Mouse (Mus musculus): Measurements from ENCODE around the gene Tmem120b. TPM values are rescaled to one million over a fixed set of nuclear protein-coding genes. Genes with fewer than 3 reads are reported as not detected.

The Tmem120b gene
- polyA plus RNA-seq, 1 experiment from 2014 or later = 23.3 TPM

- H3K9ac ChIP-seq = no peak overlapping the region
- peaks cover 6% of the 10 kb centered on the region; the same call in 1 of the 2 replicates for H3K4me1 ChIP-seq
- no peaks in the 10 kb centered on the region for H3K9me3 ChIP-seq
- no peaks in the 10 kb centered on the region for H3K36me3 ChIP-seq (replicated peaks)
- H3K4me2 ChIP-seq = no peak overlapping the region
- 84% methylated on average over 4 of the region's 4 CpGs for WGBS
- H3K4me3 ChIP-seq = no peak overlapping the region
- no peak for ATAC-seq (replicated peaks)
- no peaks in the 10 kb centered on the region; the same call in 1 of the 2 replicates for H3K27me3 ChIP-seq (replicated peaks)
- no peak overlapping the region for H3K27ac ChIP-seq
These were observed 33.1 kb upstream of the Tmem120b start for GRCm38 (mm10) chr5:123035089-123035488.

- H3K4me2 ChIP-seq = no peak overlapping the region
- H3K9me3 ChIP-seq = no peaks in the 10 kb centered on the region
- peaks cover 6% of the 10 kb centered on the region; the same call in 1 of the 2 replicates for H3K4me1 ChIP-seq
- H3K9ac ChIP-seq = no peak overlapping the region
- H3K27ac ChIP-seq = no peak overlapping the region
- no peak for ATAC-seq (replicated peaks)
- 34% methylated on average over 6 of the region's 6 CpGs for WGBS
- no peaks in the 10 kb centered on the region; the same call in 1 of the 2 replicates for H3K27me3 ChIP-seq (replicated peaks)
- H3K36me3 ChIP-seq (replicated peaks) = no peaks in the 10 kb centered on the region
- H3K4me3 ChIP-seq = no peak overlapping the region
These were observed 32.7 kb upstream of the Tmem120b start for GRCm38 (mm10) chr5:123035564-123035963.

GRCm38 (mm10) chr5:123038115-123038514 is 30.1 kb upstream of the Tmem120b start:
- Histone ChIP-seq H3K9me3 (no peaks in the 10 kb centered on the region), H3K36me3 (replicated peaks) (no peaks in the 10 kb centered on the region), H3K4me2 (no peak overlapping the region), H3K4me1 (peaks cover 6% of the 10 kb centered on the region; the same call in 1 of the 2 replicates), H3K4me3 (no peak overlapping the region), H3K27me3 (replicated peaks) (no peaks in the 10 kb centered on the region; the same call in 1 of the 2 replicates), H3K27ac (no peak overlapping the region), H3K9ac (no peak overlapping the region)
- ATAC-seq (replicated peaks) = no peak
- WGBS = 82% methylated on average over 5 of the region's 5 CpGs

GRCm38 (mm10) chr5:123039120-123039752 is 29.0 kb upstream of the Tmem120b start:
- 4% methylated on average over 25 of the region's 25 CpGs for WGBS
- Histone ChIP-seq H3K4me3 (peak overlapping the region; percentile 18; the same call in 1 of the 2 replicates), H3K9ac (no peak overlapping the region)

GRCm38 (mm10) chr5:123040796-123041195 is 27.4 kb upstream of the Tmem120b start:
- WGBS = 66% methylated on average over 7 of the region's 7 CpGs
- no peak for ATAC-seq (replicated peaks)

More at GRCm38 (mm10) chr5:123039120-123039752, 29.0 kb upstream of the Tmem120b start:
- no peaks in the 10 kb centered on the region for H3K9me3 ChIP-seq
- no peaks in the 10 kb centered on the region; the same call in 1 of the 2 replicates for H3K27me3 ChIP-seq (replicated peaks)
- ATAC-seq (replicated peaks) = no peak
- H3K4me1 ChIP-seq = peaks cover 6% of the 10 kb centered on the region; the same call in 1 of the 2 replicates
- no peak overlapping the region for H3K27ac ChIP-seq
- no peaks in the 10 kb centered on the region for H3K36me3 ChIP-seq (replicated peaks)
- H3K4me2 ChIP-seq = peak overlapping the region; percentile 45

GRCm38 (mm10) chr5:123043856-123044255 is 24.4 kb upstream of the Tmem120b start:
- Histone ChIP-seq H3K4me3 (no peak overlapping the region), H3K4me1 (peaks cover 6% of the 10 kb centered on the region; the same call in 1 of the 2 replicates), H3K27me3 (replicated peaks) (no peaks in the 10 kb centered on the region; the same call in 1 of the 2 replicates), H3K27ac (no peak overlapping the region), H3K36me3 (replicated peaks) (no peaks in the 10 kb centered on the region), H3K9me3 (no peaks in the 10 kb centered on the region), H3K4me2 (no peak overlapping the region), H3K9ac (no peak overlapping the region)
- WGBS = 21% methylated on average over 7 of the region's 7 CpGs
- no peak for ATAC-seq (replicated peaks)

More at GRCm38 (mm10) chr5:123040796-123041195, 27.4 kb upstream of the Tmem120b start:
- Histone ChIP-seq H3K27ac (no peak overlapping the region), H3K9me3 (no peaks in the 10 kb centered on the region), H3K27me3 (replicated peaks) (no peaks in the 10 kb centered on the region; the same call in 1 of the 2 replicates), H3K4me3 (no peak overlapping the region), H3K36me3 (replicated peaks) (no peaks in the 10 kb centered on the region), H3K4me2 (no peak overlapping the region), H3K9ac (no peak overlapping the region), H3K4me1 (peaks cover 6% of the 10 kb centered on the region; the same call in 1 of the 2 replicates)

- no peaks in the 10 kb centered on the region for H3K36me3 ChIP-seq (replicated peaks)
- WGBS = 34% methylated on average over 9 of the region's 9 CpGs
These were observed 22.5 kb upstream of the Tmem120b start for GRCm38 (mm10) chr5:123045561-123046295.

GRCm38 (mm10) chr5:123046916-123047315 is 21.3 kb upstream of the Tmem120b start, which contains the start of gene Morn3:
TSS of gene Morn3 (minus strand) at chr5:123047016.
- no peak within 1 kb of the TSS for H3K27ac ChIP-seq
- H3K4me3 ChIP-seq = no peak within 1 kb of the TSS
- no peak within 1 kb of the TSS for H3K4me2 ChIP-seq
- no peaks in the 10 kb centered on the region for H3K27me3 ChIP-seq (replicated peaks)
- ATAC-seq (replicated peaks) = no peak
- H3K9me3 ChIP-seq = no peaks in the 10 kb centered on the region
- 78% methylated on average over 3 of the region's 3 CpGs for WGBS
- no peaks in the 10 kb centered on the region for H3K36me3 ChIP-seq (replicated peaks)
- no peak within 1 kb of the TSS for H3K9ac ChIP-seq
- peaks cover 6% of the 10 kb centered on the region for H3K4me1 ChIP-seq

More at GRCm38 (mm10) chr5:123045561-123046295, 22.5 kb upstream of the Tmem120b start:
- Histone ChIP-seq H3K4me3 (no peak overlapping the region), H3K27me3 (replicated peaks) (no peaks in the 10 kb centered on the region), H3K4me2 (no peak overlapping the region), H3K27ac (no peak overlapping the region), H3K9ac (no peak overlapping the region), H3K9me3 (no peaks in the 10 kb centered on the region), H3K4me1 (peaks cover 6% of the 10 kb centered on the region)
- ATAC-seq (replicated peaks) = no peak

GRCm38 (mm10) chr5:123049271-123049670 is 18.9 kb upstream of the Tmem120b start:
- no peaks in the 10 kb centered on the region for H3K9me3 ChIP-seq
- H3K4me3 ChIP-seq = no peak overlapping the region
- WGBS = 2% methylated on average over 12 of the region's 12 CpGs
- peak overlapping the region; percentile 25 for H3K4me2 ChIP-seq
- H3K9ac ChIP-seq = no peak overlapping the region
- H3K36me3 ChIP-seq (replicated peaks) = no peaks in the 10 kb centered on the region
- no peak overlapping the region for H3K27ac ChIP-seq
- peaks cover 6% of the 10 kb centered on the region for H3K4me1 ChIP-seq
- ATAC-seq (replicated peaks) = no peak
- H3K27me3 ChIP-seq (replicated peaks) = no peaks in the 10 kb centered on the region

- Histone ChIP-seq H3K9ac (no peak overlapping the region), H3K4me2 (no peak overlapping the region), H3K9me3 (no peaks in the 10 kb centered on the region), H3K4me1 (peaks cover 6% of the 10 kb centered on the region; the same call in 1 of the 2 replicates), H3K4me3 (no peak overlapping the region), H3K36me3 (replicated peaks) (no peaks in the 10 kb centered on the region), H3K27ac (no peak overlapping the region), H3K27me3 (replicated peaks) (no peaks in the 10 kb centered on the region)
- ATAC-seq (replicated peaks) = no peak
- 81% methylated on average over 9 of the region's 9 CpGs for WGBS
These were observed 17.3 kb upstream of the Tmem120b start for GRCm38 (mm10) chr5:123050918-123051317.

GRCm38 (mm10) chr5:123051736-123052135 is 16.5 kb upstream of the Tmem120b start:
- H3K4me2 ChIP-seq = no peak overlapping the region
- H3K27me3 ChIP-seq (replicated peaks) = no peaks in the 10 kb centered on the region
- no peaks in the 10 kb centered on the region for H3K9me3 ChIP-seq
- no peak overlapping the region for H3K9ac ChIP-seq
- 82% methylated on average over 5 of the region's 5 CpGs for WGBS
- peaks cover 6% of the 10 kb centered on the region; the same call in 1 of the 2 replicates for H3K4me1 ChIP-seq
- no peaks in the 10 kb centered on the region for H3K36me3 ChIP-seq (replicated peaks)
- ATAC-seq (replicated peaks) = no peak
- H3K27ac ChIP-seq = no peak overlapping the region
- no peak overlapping the region for H3K4me3 ChIP-seq
